Mouse (Mus musculus) ES-E14 (cell line): ENCODE data around the gene Ephb1.

ENCODE experiments used
- ZC3H11A ChIP-seq: IDR thresholded peaks from 2 replicates; pipeline ENCODE4 v1.6.1; 2012; ENCODE audit warnings: low read depth, mild to moderate bottlenecking, inconsistent platforms, low read length, borderline replicate concordance
- ZNF384 ChIP-seq: IDR thresholded peaks from 2 replicates; pipeline ENCODE4 v1.6.1; 2012; ENCODE audit warnings: low read depth, low read length, inconsistent platforms

DNA sequence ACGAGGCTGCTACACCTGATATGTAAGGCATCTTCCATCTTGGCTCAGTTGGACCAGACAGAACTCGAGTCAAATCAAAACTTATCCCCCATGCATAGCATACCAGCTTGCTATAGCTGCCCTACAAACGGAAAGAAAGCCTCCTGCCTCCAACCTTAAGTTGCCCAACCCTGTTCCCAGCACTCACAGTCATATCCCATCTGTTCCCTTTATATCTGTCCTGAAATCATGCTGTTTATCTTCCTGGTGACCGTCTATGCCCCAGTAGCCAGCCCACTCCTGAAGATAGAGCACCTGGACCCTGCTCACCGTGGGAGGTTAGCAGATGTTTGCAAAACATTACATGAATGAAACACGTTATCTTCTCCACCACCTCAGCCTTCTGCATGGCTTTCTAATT, 9.0 kb downstream of the Ephb1 start:
- no peak for TF ChIP-seq ZNF384
- no peak for TF ChIP-seq ZC3H11A
